Mouse (Mus musculus) C2C12 (cell line): ENCODE measurements around the gene Pcare. TPM values are rescaled to one million over a fixed set of nuclear protein-coding genes. Genes with fewer than 3 reads are reported as not detected.
"Not testable (repeated sequence)": the region's sequence is repeated elsewhere in the genome, so short reads cannot be mapped to it uniquely, and the experiment has no call there.

Experiments
- H3K27me3 ChIP-seq: one replicate; pipeline ENCODE4 v1.6.1; 2011; ENCODE audit not compliant: control insufficient read depth, insufficient read depth, insufficient read length
- H3K36me3 ChIP-seq: one replicate; pipeline ENCODE4 v1.6.1; 2011; ENCODE audit not compliant: control insufficient read depth, insufficient read depth
- H3K4me3 ChIP-seq: one replicate; pipeline ENCODE4 v1.5.1; 2011; ENCODE audit warnings: mild to moderate bottlenecking, control low read depth; ENCODE audit not compliant: poor library complexity, insufficient read depth, severe bottlenecking
- H3K79me2 ChIP-seq: one replicate; pipeline ENCODE4 v1.6.1; 2011; ENCODE audit not compliant: control insufficient read depth, insufficient read depth
- H3K79me3 ChIP-seq: one replicate; pipeline ENCODE4 v1.6.1; 2011; ENCODE audit warnings: low read depth, control low read depth
- H3ac ChIP-seq: one replicate; pipeline ENCODE3; 2011; ENCODE audit warnings: low read depth; ENCODE audit not compliant: control insufficient read depth, insufficient read length
- CEBPB ChIP-seq: IDR thresholded peaks from one replicate; pipeline ENCODE4 v1.6.1; 2011; ENCODE audit warnings: low read depth, mild to moderate bottlenecking, control low read depth, moderate library complexity
- CTCF ChIP-seq: IDR thresholded peaks from one replicate; pipeline ENCODE4 v1.5.1; 2011; ENCODE audit not compliant: control insufficient read depth, insufficient read depth, insufficient read length
- FOSL1 ChIP-seq: IDR thresholded peaks from one replicate; pipeline ENCODE4 v1.8.0; 2011; ENCODE audit warnings: mild to moderate bottlenecking, low read length; ENCODE audit not compliant: poor library complexity, insufficient read depth, severe bottlenecking
- MAX ChIP-seq: IDR thresholded peaks from one replicate; pipeline ENCODE4 v1.6.1; 2011; ENCODE audit warnings: mild to moderate bottlenecking, control low read depth
- MYOD1 ChIP-seq: IDR thresholded peaks from one replicate; pipeline ENCODE4 v1.6.1; 2011; ENCODE audit warnings: low read depth; ENCODE audit not compliant: control insufficient read depth, insufficient read length
- MYOG ChIP-seq: IDR thresholded peaks from one replicate; pipeline ENCODE4 v1.6.1; 2011; ENCODE audit not compliant: control insufficient read depth, insufficient read length; ENCODE audit errors: extremely low read depth
- USF1 ChIP-seq: IDR thresholded peaks from one replicate; pipeline ENCODE4 v1.6.1; 2011; ENCODE audit warnings: low read depth, mild to moderate bottlenecking, control low read depth, moderate library complexity
- polyA plus RNA-seq: library from polyadenylated mRNA; unstranded; fragments of >200 nt; fragmentation: generic; extraction: Trizol; gene quantifications from one replicate; pipeline ENCODE4 v1.2.1, GENCODE M21; 2012; ENCODE audit warnings: missing spikeins

Pcare gene
- polyA plus RNA-seq, 1 experiment, result not detected

GRCm38 (mm10) chr17:71770696-71771095, 18.0 kb upstream of the Pcare start:
- H3K79me2 ChIP-seq, result no peaks in the 10 kb centered on the region
- H3K36me3 ChIP-seq, result no peaks in the 10 kb centered on the region
- H3K4me3 ChIP-seq, result no peak overlapping the region
- H3ac ChIP-seq, result no peak overlapping the region
- no peaks in the 10 kb centered on the region for H3K27me3 ChIP-seq
- no peak for TF ChIP-seq MYOD1
- TF ChIP-seq MAX, result no peak
- no peak for TF ChIP-seq MYOG
- no peak for TF ChIP-seq FOSL1
- TF ChIP-seq CEBPB, result no peak
- TF ChIP-seq CTCF, result no peak
- no peak for TF ChIP-seq USF1
- no peaks in the 10 kb centered on the region for H3K79me3 ChIP-seq

DNA sequence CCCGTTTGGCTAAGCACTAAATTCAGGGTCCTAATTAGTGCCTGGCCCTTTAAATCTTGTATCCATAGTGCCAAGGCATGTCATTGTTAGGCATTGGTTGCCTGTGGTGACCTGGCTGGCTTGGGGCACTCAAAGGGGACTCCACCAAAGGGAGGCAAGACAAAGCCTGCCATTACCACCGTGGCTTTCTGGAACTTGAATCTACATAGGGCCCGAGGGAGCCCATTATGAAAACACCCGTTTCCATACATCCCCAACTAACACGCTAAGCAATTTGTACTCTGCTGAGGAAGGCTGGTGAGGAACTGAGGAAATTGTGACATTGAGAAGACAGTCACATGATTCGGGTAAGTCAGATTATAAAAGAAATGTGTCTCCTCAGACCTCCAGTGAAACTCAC, 16.9 kb upstream of the Pcare start:
- H3K4me3 ChIP-seq, result no peak overlapping the region
- no peaks in the 10 kb centered on the region for H3K36me3 ChIP-seq
- H3K27me3 ChIP-seq, result no peaks in the 10 kb centered on the region
- no peaks in the 10 kb centered on the region for H3K79me3 ChIP-seq
- TF ChIP-seq MAX (no peak), FOSL1 (no peak), USF1 (no peak), MYOD1 (no peak), CEBPB (no peak), CTCF (no peak), MYOG (no peak)
- no peak overlapping the region for H3ac ChIP-seq
- H3K79me2 ChIP-seq, result no peaks in the 10 kb centered on the region

- H3ac ChIP-seq, H3K79me2 ChIP-seq, H3K36me3 ChIP-seq, H3K4me3 ChIP-seq, H3K79me3 ChIP-seq, H3K27me3 ChIP-seq: not testable (repeated sequence)
These were observed 15.5 kb upstream of the Pcare start, which contains the start of gene Clip4 for GRCm38 (mm10) chr17:71768173-71768572. Gene Clip4 (plus strand): TSS chr17:71768473.

- TF ChIP-seq CTCF (no peak), MYOD1 (no peak), MYOG (no peak), CEBPB (no peak)
- Histone ChIP-seq H3K79me2 (no peaks in the 10 kb centered on the region), H3K36me3 (no peaks in the 10 kb centered on the region)
These were observed 7.8 kb upstream of the Pcare start for GRCm38 (mm10) chr17:71760536-71760935.

GRCm38 (mm10) chr17:71749616-71750168, 3.0 kb downstream of the Pcare start:
- no peak overlapping the region for H3ac ChIP-seq
- no peaks in the 10 kb centered on the region for H3K36me3 ChIP-seq
- H3K27me3 ChIP-seq, result peaks cover 5% of the 10 kb centered on the region
- TF ChIP-seq MAX, result no peak
- TF ChIP-seq CTCF, result no peak
- TF ChIP-seq USF1, result no peak
- TF ChIP-seq FOSL1, result no peak
- no peak for TF ChIP-seq CEBPB
- no peak for TF ChIP-seq MYOD1
- TF ChIP-seq MYOG, result no peak
- H3K79me3 ChIP-seq, result no peaks in the 10 kb centered on the region
- H3K79me2 ChIP-seq, result no peaks in the 10 kb centered on the region
- H3K4me3 ChIP-seq, result no peak overlapping the region

More at GRCm38 (mm10) chr17:71760536-71760935, 7.8 kb upstream of the Pcare start:
- Histone ChIP-seq H3K4me3 (no peak overlapping the region), H3K27me3 (no peaks in the 10 kb centered on the region), H3ac (no peak overlapping the region), H3K79me3 (no peaks in the 10 kb centered on the region)

- H3K79me2 ChIP-seq, result no peaks in the 10 kb centered on the region
- no peak for TF ChIP-seq MYOG
- no peak for TF ChIP-seq FOSL1
- no peak for TF ChIP-seq CEBPB
- no peak for TF ChIP-seq MAX
- no peak for TF ChIP-seq USF1
- TF ChIP-seq MYOD1, result no peak
- TF ChIP-seq CTCF, result no peak
- no peaks in the 10 kb centered on the region for H3K36me3 ChIP-seq
- H3K27me3 ChIP-seq, result peaks cover 5% of the 10 kb centered on the region
- H3K4me3 ChIP-seq, result no peak overlapping the region
- no peaks in the 10 kb centered on the region for H3K79me3 ChIP-seq
- H3ac ChIP-seq, result no peak overlapping the region
These were observed 5.1 kb downstream of the Pcare start for GRCm38 (mm10) chr17:71747561-71747960.
